Mouse (Mus musculus) thymus, adult 2 months (tissue): ENCODE data around the gene Pnpla1.

Source experiments
- CTCF ChIP-seq: fragments of 200-500 bp; IDR thresholded peaks from 2 replicates; pipeline ENCODE4 v1.5.1; 2012; ENCODE audit warnings: mild to moderate bottlenecking, control low read depth, low read length, moderate library complexity, borderline replicate concordance; ENCODE audit not compliant: control insufficient read depth, poor library complexity, insufficient read depth; ENCODE audit errors: extremely low read depth
- POLR2A ChIP-seq: fragments of 200-500 bp; IDR thresholded peaks from 2 replicates; pipeline ENCODE4 v1.6.1; 2012; ENCODE audit warnings: mild to moderate bottlenecking, low read length, control low read depth, moderate library complexity; ENCODE audit not compliant: control insufficient read depth, poor library complexity, insufficient read depth; ENCODE audit errors: extremely low read depth

GRCm38 (mm10) chr17:28824896-28825295 lies 33.3 kb upstream of the Pnpla1 start:
- no peak for TF ChIP-seq POLR2A
- TF ChIP-seq CTCF = no peak
